Mouse (Mus musculus) thymus, postnatal 10 days (tissue): ENCODE data around the gene Bco2.
A peak's percentile ranks its signal among the peaks of the same experiment; 100 is the strongest.

ENCODE experiments used
- DNase-seq, 2 experiments: peaks; one replicate each; pipeline ENCODE4 v3.0.0; 2021; ENCODE audit warnings: low spot score in 2 of 2

The Bco2 gene

DNA sequence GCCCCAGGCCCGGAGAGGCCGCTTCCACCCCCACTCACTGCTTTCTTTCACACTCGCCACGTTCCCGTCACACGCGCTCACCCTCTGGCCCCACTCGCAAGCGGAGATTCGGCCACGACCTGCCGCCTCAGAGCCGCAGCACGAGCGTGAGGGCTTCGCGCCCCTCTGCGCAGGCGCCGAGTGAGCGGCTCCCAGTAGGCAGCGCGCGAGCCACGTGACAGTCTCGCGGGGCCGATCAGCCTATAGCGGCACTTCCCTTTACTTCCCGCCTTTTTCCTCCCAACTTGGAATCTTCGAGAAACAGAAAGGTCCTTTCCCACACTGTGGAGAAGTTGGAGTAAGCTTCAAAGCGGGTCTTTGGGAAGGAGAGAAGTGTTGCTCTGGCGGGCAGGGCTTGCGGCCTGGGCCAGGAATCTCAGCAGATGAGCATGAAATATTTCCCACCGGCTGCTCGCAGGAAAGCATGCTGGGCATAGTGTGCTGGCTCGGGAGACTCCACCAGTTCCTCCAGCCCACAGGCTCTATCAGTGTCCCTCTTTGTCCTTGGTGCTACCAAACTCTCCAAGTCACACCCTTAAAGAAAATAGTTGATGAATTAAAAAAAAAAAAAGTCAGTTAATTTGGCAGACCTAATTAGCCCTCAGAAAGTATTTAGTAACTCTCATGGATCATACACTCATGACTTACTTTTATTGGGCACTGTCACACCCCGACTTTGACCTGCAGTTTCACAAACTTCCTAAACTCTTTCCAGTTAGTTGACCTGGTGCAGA lies 6.3 kb upstream of the Bco2 start, which contains the start of gene Tex12:
Gene Tex12 (minus strand): TSS at position 181 of the 773 bp plus-strand sequence.
- no peak for DNase-seq

DNA sequence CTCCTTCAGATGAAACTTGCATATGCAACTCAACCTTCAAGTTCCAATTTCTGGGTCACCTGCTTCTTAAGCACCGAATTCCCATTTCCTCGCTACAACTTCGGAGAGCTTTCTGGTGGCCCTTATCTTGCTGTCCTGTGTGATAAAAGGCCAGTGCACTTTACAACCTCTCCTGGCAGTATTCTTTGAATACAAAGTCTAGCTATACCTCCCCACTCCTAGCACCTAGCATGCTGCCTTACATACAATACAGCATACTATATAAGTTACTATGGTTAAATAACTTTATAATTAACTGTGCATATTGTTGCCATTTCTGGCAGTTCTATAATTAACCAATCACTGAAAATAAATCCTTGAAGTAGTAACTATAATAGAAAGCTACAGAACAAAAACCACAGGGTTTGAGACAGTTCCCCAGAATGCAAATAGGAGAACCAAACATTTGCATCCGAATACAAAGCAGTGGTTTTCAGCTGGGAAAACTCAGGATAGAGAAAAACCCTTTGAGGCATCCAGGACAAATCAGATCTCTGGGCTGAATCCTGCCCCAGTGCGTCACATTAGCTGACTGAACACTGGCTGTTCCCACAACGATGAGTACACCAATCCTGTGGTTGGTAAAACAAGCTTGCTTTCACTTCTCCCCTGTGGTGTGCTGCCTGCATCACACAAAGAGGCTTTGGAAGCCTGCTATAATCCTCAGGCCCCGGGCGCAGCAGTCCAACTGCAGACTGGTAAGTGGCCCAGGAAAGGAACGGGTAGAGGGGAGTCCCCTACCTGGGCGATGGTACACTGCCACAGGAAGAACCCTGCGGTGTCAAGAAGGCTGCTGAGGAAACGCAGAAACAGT lies 514 bp downstream of the Bco2 start, which contains the start of gene Il18:
Gene Il18 (plus strand): TSS at position 587 of the 853 bp plus-strand sequence.
- peak in 1 of 2 experiments; percentile 24 for DNase-seq

GRCm38 (mm10) chr9:50553547-50553946 lies 1.4 kb downstream of the Bco2 start:
- no peak for DNase-seq

GRCm38 (mm10) chr9:50552206-50552605 lies 2.8 kb downstream of the Bco2 start:
- no peak for DNase-seq

DNA sequence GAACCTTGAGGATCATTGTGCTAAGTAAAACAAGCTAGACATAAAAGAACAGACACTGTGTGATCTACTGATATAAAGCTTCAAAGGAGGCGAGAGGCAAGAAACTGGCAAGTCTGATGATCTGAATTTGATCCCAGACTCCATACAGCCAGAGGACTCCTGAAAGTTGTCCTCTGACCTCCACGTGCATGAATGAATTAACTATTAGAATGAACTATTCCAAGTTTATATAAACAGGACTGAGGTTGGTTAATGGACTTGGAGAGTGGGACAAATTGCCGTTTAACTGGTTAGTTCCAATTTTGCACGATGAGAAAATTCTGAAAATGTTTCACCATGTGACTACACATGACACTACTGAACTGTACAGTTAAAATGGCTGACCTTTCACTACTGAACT lies 6.0 kb downstream of the Bco2 start:
- no peak for DNase-seq

- DNase-seq: peak; percentile 21 to 30
These were observed 7.0 kb downstream of the Bco2 start for GRCm38 (mm10) chr9:50547859-50548478.

GRCm38 (mm10) chr9:50542401-50542800 lies 12.6 kb downstream of the Bco2 start:
- DNase-seq: no peak

- no peak for DNase-seq
These were observed 14.8 kb downstream of the Bco2 start for GRCm38 (mm10) chr9:50540170-50540569.

DNA sequence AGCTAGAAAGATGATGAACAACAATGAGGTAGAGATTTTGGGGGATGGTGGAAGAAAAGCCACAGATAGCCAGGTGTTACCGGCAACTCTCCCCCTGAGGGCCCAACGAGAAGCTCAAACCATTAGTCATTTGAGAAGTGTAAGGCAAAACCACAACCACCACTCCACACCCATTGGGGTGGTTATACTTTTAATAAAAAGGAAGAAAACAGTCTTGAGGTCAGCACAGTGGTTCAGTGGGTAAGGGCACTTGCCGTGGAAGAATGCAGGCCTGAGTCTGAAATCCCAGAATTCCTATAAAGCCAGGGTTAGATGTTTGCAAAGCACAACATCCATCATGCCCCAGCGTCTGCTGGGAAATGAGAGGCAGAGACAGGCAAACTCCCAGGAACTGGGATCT lies 17.7 kb downstream of the Bco2 start:
- no peak for DNase-seq

DNA sequence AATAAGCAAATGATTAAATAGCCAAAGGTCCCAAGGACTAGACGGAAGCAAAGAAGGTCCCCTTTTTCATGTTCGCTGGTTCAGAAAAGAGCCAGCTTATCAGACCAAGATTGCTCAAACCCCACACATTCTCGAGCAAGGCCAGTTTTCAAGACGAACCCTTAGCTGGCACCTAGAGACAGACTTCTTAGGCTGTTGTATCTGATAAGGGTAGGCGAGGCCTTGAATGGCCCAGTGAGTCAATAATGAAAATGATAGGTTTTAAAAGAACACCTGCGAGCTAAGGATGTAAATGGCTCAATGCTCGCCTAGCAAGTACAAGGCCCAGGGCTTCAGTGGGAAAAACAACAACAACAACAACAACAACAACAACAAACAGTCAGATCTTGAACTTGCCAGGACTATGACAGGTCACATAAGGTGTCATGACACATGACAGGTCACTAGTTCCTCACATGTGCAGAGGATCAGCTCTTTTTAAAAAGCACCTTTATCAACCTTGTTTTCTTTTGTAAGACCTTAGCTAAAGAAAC lies 18.3 kb downstream of the Bco2 start:
- DNase-seq: no peak

DNA sequence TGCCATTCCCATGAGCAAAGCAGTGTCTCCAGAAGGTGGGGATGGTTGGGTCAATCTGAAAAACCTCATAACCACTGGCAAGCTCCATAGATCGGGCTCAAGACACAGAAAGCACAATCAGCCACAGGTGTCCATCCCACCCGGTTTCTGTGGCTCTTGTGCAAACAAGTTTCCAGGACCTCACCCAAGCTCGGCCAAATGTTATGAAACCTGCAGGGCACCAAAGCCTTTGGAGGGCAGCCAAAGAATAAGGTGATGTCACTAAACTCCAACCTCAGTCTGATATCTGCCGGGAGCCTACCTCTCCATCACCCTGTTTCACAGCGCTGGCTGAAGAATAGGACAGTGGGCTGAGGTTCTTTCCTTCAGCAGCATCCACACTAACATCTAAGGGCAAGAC lies 19.1 kb downstream of the Bco2 start:
- DNase-seq: no peak

DNA sequence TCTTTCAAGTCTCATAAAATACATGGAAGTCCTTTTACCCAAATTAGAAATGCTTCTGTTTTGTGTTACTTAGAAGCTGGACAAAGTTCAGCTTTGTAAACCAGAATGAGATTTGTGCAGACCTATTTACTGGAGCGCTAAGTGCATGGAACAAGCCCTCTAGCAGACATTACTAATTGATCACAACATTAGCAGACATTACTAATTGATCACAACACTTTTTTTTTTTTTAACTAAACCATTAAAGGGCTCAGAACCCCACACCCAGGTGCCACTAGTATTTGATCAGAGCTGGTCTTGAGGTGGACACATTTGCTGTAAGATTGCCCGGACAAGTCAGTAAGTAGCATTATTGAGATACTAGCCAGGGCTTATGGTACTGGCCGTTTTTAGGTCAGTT lies 21.2 kb downstream of the Bco2 start:
- DNase-seq: no peak

GRCm38 (mm10) chr9:50533328-50533727 lies 21.7 kb downstream of the Bco2 start:
- DNase-seq: peak; percentile 50 to 53

DNA sequence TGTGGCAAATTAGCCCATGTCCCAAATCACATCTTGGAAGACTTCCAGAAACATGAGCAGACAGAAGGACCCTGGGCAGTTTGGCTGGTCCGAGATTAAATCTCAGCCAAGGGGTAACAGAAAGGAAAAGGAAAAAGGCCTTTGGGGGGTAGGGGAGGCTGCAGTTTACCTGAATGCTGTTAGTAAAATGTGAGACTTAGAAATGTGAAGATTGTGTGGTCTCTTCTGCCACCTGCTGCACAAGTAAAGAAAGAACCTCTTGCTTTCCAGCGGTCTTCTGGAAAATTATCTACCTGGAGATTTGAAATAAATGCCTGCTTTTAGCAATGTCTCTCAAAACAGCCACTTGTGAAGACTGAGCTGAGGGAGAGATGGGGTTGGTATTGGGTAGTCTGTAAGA lies 24.1 kb downstream of the Bco2 start:
- peak in 1 of 2 experiments; percentile 45 for DNase-seq

GRCm38 (mm10) chr9:50528293-50528892 lies 26.6 kb downstream of the Bco2 start, which contains the start of gene Pts:
TSS of gene Pts (minus strand) at chr9:50528724.
- DNase-seq: peak; percentile 97 to 99

- peak in 1 of 2 experiments; percentile 25 for DNase-seq
These were observed 27.1 kb downstream of the Bco2 start for GRCm38 (mm10) chr9:50527860-50528259.

DNA sequence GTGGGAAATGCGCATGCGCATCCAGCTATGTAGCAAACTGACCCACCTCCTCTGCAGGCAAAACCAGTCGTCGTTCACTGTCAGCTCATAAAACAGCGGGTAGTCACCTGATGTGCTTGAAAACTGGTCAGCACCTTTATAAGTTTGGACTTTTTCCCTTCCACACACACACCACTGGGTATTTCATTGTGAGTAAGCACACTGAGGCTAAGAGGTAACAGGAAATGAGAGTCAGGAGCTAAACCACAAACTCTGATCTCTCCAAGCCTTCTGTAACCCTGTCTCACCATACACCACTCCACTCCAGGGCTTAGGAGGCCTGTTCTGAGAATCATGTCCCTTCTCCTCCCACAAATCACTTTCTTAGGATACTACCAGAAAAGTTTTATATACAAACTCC lies 29.4 kb downstream of the Bco2 start:
- no peak for DNase-seq

DNA sequence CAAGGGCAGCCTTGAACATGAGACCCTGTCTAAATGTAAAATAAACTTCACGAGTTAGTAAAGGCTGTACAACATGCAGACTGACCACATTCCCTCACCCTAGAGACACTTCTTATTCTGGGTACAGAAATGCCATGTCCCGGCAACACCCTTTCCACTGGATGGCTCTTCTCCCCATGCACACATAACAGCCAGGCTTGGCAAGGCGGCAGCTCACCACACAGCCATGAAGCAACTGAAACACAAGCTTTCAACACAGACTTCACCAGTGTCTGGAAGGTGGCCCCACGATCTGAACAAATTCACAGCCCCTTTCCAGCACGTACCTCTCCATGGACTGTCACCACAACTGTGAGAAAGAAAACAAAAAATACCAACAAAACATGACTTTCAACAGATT lies 30.0 kb downstream of the Bco2 start:
- no peak for DNase-seq

DNA sequence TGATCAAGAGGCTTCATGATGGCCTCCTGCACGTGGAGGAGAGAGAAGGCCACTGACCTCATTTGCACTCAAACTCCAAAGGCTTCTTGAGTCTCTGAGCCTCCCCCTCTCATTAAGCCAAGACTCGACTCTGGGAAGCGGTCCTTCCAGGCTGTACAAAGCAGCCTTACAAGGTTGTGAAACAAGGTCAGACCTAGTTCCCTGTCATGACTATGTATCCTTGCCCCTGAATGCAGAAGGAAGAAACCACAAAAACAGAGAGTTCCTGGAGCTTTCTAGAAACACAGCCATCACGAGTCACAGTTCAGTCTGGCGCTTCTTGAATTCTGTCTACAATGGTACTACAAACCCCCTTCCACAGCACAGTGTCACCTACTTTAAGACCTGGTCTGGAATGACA lies 32.4 kb downstream of the Bco2 start:
- DNase-seq: no peak

GRCm38 (mm10) chr9:50521562-50521961 lies 33.4 kb downstream of the Bco2 start:
- DNase-seq: no peak

DNA sequence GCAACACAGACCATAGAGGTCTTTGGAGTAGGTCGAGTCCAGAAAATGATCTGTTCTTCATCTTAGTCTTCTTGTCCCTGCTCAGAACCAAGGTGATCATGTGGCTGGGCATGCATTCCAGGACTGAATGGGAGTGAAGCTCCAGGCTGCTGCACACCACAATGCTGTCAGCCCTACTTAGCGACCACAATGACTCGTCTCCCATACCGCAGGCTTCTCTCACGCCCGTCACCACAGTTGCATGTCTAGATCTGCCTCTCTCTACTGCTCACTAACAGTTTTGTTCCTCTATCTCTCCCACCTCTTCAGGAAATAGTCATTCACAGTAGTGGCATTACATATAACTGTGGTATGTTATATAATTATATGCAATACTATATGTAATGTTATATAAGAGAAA lies 34.2 kb downstream of the Bco2 start:
- DNase-seq: no peak

- DNase-seq: peak in 1 of 2 experiments; percentile 31
These were observed 36.2 kb downstream of the Bco2 start for GRCm38 (mm10) chr9:50518781-50519180.
